20 mouse cellular contexts compared by ENCODE assay signal in the genomic region with DNA sequence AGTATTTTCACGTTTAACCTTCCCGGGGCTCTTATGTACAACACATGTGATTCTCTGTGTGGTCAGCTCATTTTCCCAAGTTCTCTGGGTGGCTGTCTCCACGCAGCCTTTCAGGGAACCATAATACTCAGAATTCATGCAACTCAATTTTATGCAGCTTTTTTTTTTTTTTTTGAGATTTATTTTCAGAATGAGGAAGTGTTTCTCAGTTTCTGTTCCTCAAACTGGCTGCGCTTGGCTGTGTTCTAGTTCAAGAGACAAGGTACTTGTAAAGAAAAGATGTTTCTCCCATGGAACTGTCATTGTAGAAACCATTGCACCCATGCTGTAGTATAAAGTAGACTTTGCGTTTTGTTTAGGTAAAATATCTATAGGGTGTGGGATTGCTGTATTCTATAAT. TPM values are rescaled to one million over a fixed set of nuclear protein-coding genes. Genes with fewer than 3 reads are reported as not detected.
DNase-seq lines count a peak whose midpoint lies in the region; ATAC-seq lines count a peak whose summit lies in the region.
"Had no signal": no experiment of that assay in that cellular context is flagged by ENCODE, and none has a peak within 500 bp of the region (broad histone marks: within the 10 kb centered on the region; RNA-seq: fewer than 3 reads in every experiment).

No protein-coding gene starts in this region.

- ATAC-seq in megakaryocyte, adult 5-6 weeks (ENCODE audit: poor library complexity, severe bottlenecking): peak; percentile 75
- ATAC-seq: CD4-positive, CD25-positive, alpha-beta regulatory T cell, adult 4 months; forebrain, embryonic 14.5 days; liver, embryonic 12.5 days had no signal

- DNase-seq in spleen, postnatal 36 days (ENCODE audit: low spot score in 2 of 2): peak; percentile 64 to 76
- no peak for DNase-seq in spleen, adult 12 weeks (ENCODE audit: low spot score)
- peak; percentile 46 for DNase-seq in MEL-GATA-1-ER (ENCODE audit: extremely low read depth, low read depth)
- no peak for DNase-seq in cerebellum, adult 11-12 months
- DNase-seq in urinary bladder, postnatal 10 days (ENCODE audit: low spot score): no peak
- DNase-seq in left cerebral cortex, adult 9 months (ENCODE audit: low spot score in 2 of 2): no peak
- DNase-seq: adrenal gland, adult 2 months; cerebellum, adult 8-10 months; cerebellum, postnatal 36 days; gastrocnemius, postnatal 10 days; heart, adult 11 months; heart, postnatal 10 days; kidney, adult 18-20 months; lung, adult 18-20 months; lung, postnatal 10 days; thymus, postnatal 25 days had no signal

RNA-seq across cellular contexts. Expression of a gene that starts 26.2 kb away (rescaled TPM):
- 0.51 and 0.73 TPM in 2 replicates for total RNA-seq in megakaryocyte, adult 5-6 weeks (2015)
- total RNA-seq in megakaryocyte, adult 5-6 weeks (2017): 0.62 and 1.7 TPM in 2 replicates

Comparison
In these comparisons a context has a peak if more than half of its experiments do, and no peak if none do; other contexts are left out.
1. DNase-seq: peak in spleen, postnatal 36 days (2 of 2) and MEL-GATA-1-ER (single experiment); none in spleen, adult 12 weeks (single experiment), cerebellum, adult 11-12 months (single experiment), urinary bladder, postnatal 10 days (single experiment) and left cerebral cortex, adult 9 months (0 of 2).